Mouse (Mus musculus): Measurements from ENCODE around the gene Tmigd1. TPM values are rescaled to one million over a fixed set of nuclear protein-coding genes. Genes with fewer than 3 reads are reported as not detected.

Tmigd1 gene
- total RNA-seq, 2 experiments from 2014 or later = 0.29 to 0.83 TPM

Other genes with a start within 250 kb of the Tmigd1 start
- gene Bhlha9, start 229.7 kb upstream of the Tmigd1 start, total RNA-seq (2021) = not detected
- 100 to 1,000 TPM in 1 of 2 experiments, 10 to 100 TPM in 1; 20.9 to 145 TPM for gene Trarg1, start 222.4 kb upstream of the Tmigd1 start, total RNA-seq (2021)
- gene Gosr1, start 138.6 kb upstream of the Tmigd1 start, total RNA-seq (2021) = 10 to 100 TPM; 64.3 to 69.6 TPM
- gene Cpd, start 55.1 kb upstream of the Tmigd1 start, total RNA-seq (2021) = 10 to 100 TPM; 29.8 to 39.1 TPM
- 10 to 100 TPM; 40.3 to 47.8 TPM for gene Blmh, start 22.6 kb downstream of the Tmigd1 start, total RNA-seq (2021)
- gene Slc6a4, start 96.4 kb downstream of the Tmigd1 start, total RNA-seq (2021) = 10 to 100 TPM; 40.7 to 45.6 TPM
- gene Nsrp1, start 176.3 kb downstream of the Tmigd1 start, total RNA-seq (2021) = 10 to 100 TPM; 21.0 to 28.0 TPM